Mouse (Mus musculus) heart, postnatal 0 days (tissue): Measurements from ENCODE around the gene Klb. TPM values are rescaled to one million over a fixed set of nuclear protein-coding genes. Genes with fewer than 3 reads are reported as not detected.

Experiments
- ATAC-seq: fragments of 200-750 bp; cut with Nextera tagmentation; 2 replicates; pipeline ENCODE4 v1.8.0; 2017; ENCODE audit warnings: low read depth, moderate number of reproducible peaks, moderate library complexity; ENCODE audit not compliant: insufficient read depth
- DNase-seq: peaks from one replicate; pipeline ENCODE4 v3.0.0-alpha.2; 2016; ENCODE audit warnings: low spot score
- H3K27ac ChIP-seq: fragments of 300-500 bp; sonication (generic); 2 replicates; pipeline ENCODE4 v1.5.1; 2014; ENCODE audit warnings: low read depth, mild to moderate bottlenecking
- H3K27me3 ChIP-seq: fragments of 300-500 bp; sonication (generic); 2 replicates; pipeline ENCODE4 v1.6.1; 2014; ENCODE audit warnings: low read length, mixed read lengths; ENCODE audit not compliant: control insufficient read depth, insufficient read depth
- H3K36me3 ChIP-seq: fragments of 300-500 bp; sonication (generic); replicated peaks from 2 replicates; pipeline ENCODE4 v1.6.1; 2014; ENCODE audit warnings: low read length, mixed read lengths; ENCODE audit not compliant: control insufficient read depth, insufficient read depth
- H3K4me1 ChIP-seq: fragments of 300-500 bp; sonication (generic); 2 replicates; pipeline ENCODE4 v1.6.1; 2014; ENCODE audit warnings: antibody characterized with exemption; ENCODE audit not compliant: control insufficient read depth, insufficient read depth
- H3K4me2 ChIP-seq: fragments of 300-500 bp; sonication (generic); 2 replicates; pipeline ENCODE4 v1.6.1; 2014; ENCODE audit warnings: low read depth, mild to moderate bottlenecking, low read length, moderate library complexity
- H3K4me3 ChIP-seq: fragments of 300-500 bp; sonication (generic); 2 replicates; pipeline ENCODE4 v1.5.1; 2014; ENCODE audit warnings: low read depth, low read length
- H3K9ac ChIP-seq: fragments of 300-500 bp; sonication (generic); replicated peaks from 2 replicates; pipeline ENCODE4 v1.6.1; 2014; ENCODE audit warnings: low read depth, low read length, mixed read lengths
- H3K9me3 ChIP-seq: fragments of 300-500 bp; sonication (generic); replicated peaks from 2 replicates; pipeline ENCODE4 v1.6.1; 2016; ENCODE audit warnings: low read length; ENCODE audit not compliant: control insufficient read depth
- CTCF ChIP-seq: IDR thresholded peaks from 2 replicates; pipeline ENCODE4 v1.5.1; 2016; ENCODE audit warnings: antibody characterized with exemption, control low read depth, low read depth
- EP300 ChIP-seq: IDR thresholded peaks from 2 replicates; pipeline ENCODE4 v1.6.1; 2016; ENCODE audit warnings: antibody characterized with exemption, low read depth
- WGBS: fragments of 180-500 bp; shearing (Covaris S2); extraction: QIAGEN DNeasy Blood & Tissue Kit; methylation state at CpG from one replicate; pipeline ENCODE4 v1.1.7; 2014; 5-methylcytosine and 5-hydroxymethylcytosine counted together
- polyA plus RNA-seq: library from polyadenylated mRNA; unstranded; fragments of >200 nt; fragmentation: Nextera tagmentation; extraction: Ambion mirVana; gene quantifications from 2 replicates; pipeline ENCODE4 v1.2.1, GENCODE M21; 2015
- total RNA-seq: library from RNA; depleted of rRNA; stranded (reverse); fragments of >200 nt; gene quantifications from 2 replicates; pipeline ENCODE4 v1.2.3, GENCODE M21; 2014; ENCODE audit warnings: low replicate concordance

The Klb gene
- total and polyA plus RNA-seq, 2 experiments from 2014 or later = not detected

GRCm38 (mm10) chr5:65319176-65319575, 28.9 kb upstream of the Klb start:
- Histone ChIP-seq H3K9me3 (no peaks in the 10 kb centered on the region), H3K9ac (no peak overlapping the region), H3K36me3 (peaks cover 38% of the 10 kb centered on the region), H3K4me3 (no peak overlapping the region), H3K4me2 (no peak overlapping the region), H3K27ac (no peak overlapping the region), H3K4me1 (no peaks in the 10 kb centered on the region), H3K27me3 (no peaks in the 10 kb centered on the region)
- TF ChIP-seq EP300 (no peak), CTCF (no peak)
- DNase-seq (no peak), ATAC-seq (no peak)
- 82% methylated on average over 9 of the region's 9 CpGs for WGBS

- TF ChIP-seq EP300 (no peak), CTCF (no peak)
- H3K9ac ChIP-seq = no peak overlapping the region
- no peaks in the 10 kb centered on the region for H3K9me3 ChIP-seq
- H3K27ac ChIP-seq = no peak overlapping the region
- H3K4me3 ChIP-seq = no peak overlapping the region
- peaks cover 20% of the 10 kb centered on the region for H3K36me3 ChIP-seq
- DNase-seq (no peak), ATAC-seq (no peak)
- H3K4me2 ChIP-seq = no peak overlapping the region
- 72% methylated on average over 10 of the region's 10 CpGs for WGBS
- peaks cover 8% of the 10 kb centered on the region; the same call in 1 of the 2 replicates for H3K4me1 ChIP-seq
- no peaks in the 10 kb centered on the region for H3K27me3 ChIP-seq
Measured at GRCm38 (mm10) chr5:65322165-65322564, 25.9 kb upstream of the Klb start.

- WGBS = 84% methylated on average over 3 of the region's 3 CpGs
Measured at GRCm38 (mm10) chr5:65324271-65324670, 23.8 kb upstream of the Klb start.

GRCm38 (mm10) chr5:65324758-65325355, 23.3 kb upstream of the Klb start:
- no peaks in the 10 kb centered on the region for H3K36me3 ChIP-seq
- peaks cover 8% of the 10 kb centered on the region; the same call in 1 of the 2 replicates for H3K4me1 ChIP-seq
- no peak overlapping the region for H3K4me2 ChIP-seq
- H3K27ac ChIP-seq = no peak overlapping the region
- no peaks in the 10 kb centered on the region for H3K9me3 ChIP-seq
- no peaks in the 10 kb centered on the region for H3K27me3 ChIP-seq
- no peak for ATAC-seq
- no peak for TF ChIP-seq CTCF
- no peak for TF ChIP-seq EP300
- WGBS = 84% methylated on average over 3 of the region's 3 CpGs
- no peak overlapping the region for H3K4me3 ChIP-seq
- no peak overlapping the region for H3K9ac ChIP-seq
- no peak for DNase-seq

More at GRCm38 (mm10) chr5:65324271-65324670, 23.8 kb upstream of the Klb start:
- TF ChIP-seq EP300 = no peak
- no peak for TF ChIP-seq CTCF
- H3K4me3 ChIP-seq = no peak overlapping the region
- H3K27ac ChIP-seq = no peak overlapping the region
- ATAC-seq (no peak), DNase-seq (no peak)
- H3K9me3 ChIP-seq = no peaks in the 10 kb centered on the region
- no peak overlapping the region for H3K9ac ChIP-seq
- no peak overlapping the region for H3K4me2 ChIP-seq
- peaks cover 8% of the 10 kb centered on the region; the same call in 1 of the 2 replicates for H3K4me1 ChIP-seq
- H3K36me3 ChIP-seq = peaks cover under 1% of the 10 kb centered on the region; the same call in 1 of the 2 replicates
- no peaks in the 10 kb centered on the region for H3K27me3 ChIP-seq

GRCm38 (mm10) chr5:65326212-65326611, 21.9 kb upstream of the Klb start:
- 0 out of 2 replicates have a peak, but pooled peaks cover 3% of the 10 kb centered on the region for H3K36me3 ChIP-seq
- H3K4me2 ChIP-seq = peak overlapping the region; percentile 58
- 5% methylated on average over 5 of the region's 5 CpGs for WGBS
- H3K4me3 ChIP-seq = peak overlapping the region; percentile 24
- peak; percentile 57 for ATAC-seq
- H3K27me3 ChIP-seq = no peaks in the 10 kb centered on the region
- H3K9me3 ChIP-seq = no peaks in the 10 kb centered on the region
- TF ChIP-seq EP300 (no peak), CTCF (no peak)
- H3K9ac ChIP-seq = peak overlapping the region; percentile 58
- H3K27ac ChIP-seq = peak overlapping the region; percentile 90
- peak; percentile 27 for DNase-seq
- peaks cover 8% of the 10 kb centered on the region; the same call in 1 of the 2 replicates for H3K4me1 ChIP-seq

GRCm38 (mm10) chr5:65329971-65330370, 18.1 kb upstream of the Klb start:
- DNase-seq = no peak
- no peaks in the 10 kb centered on the region for H3K27me3 ChIP-seq
- H3K36me3 ChIP-seq = 0 out of 2 replicates have a peak, but pooled peaks cover 6% of the 10 kb centered on the region
- H3K27ac ChIP-seq = no peak overlapping the region
- H3K9ac ChIP-seq = no peak overlapping the region
- WGBS = 77% methylated on average over 3 of the region's 3 CpGs
- H3K4me2 ChIP-seq = no peak overlapping the region
- H3K4me3 ChIP-seq = no peak overlapping the region
- TF ChIP-seq EP300 = no peak
- no peak for TF ChIP-seq CTCF
- H3K4me1 ChIP-seq = peaks cover 14% of the 10 kb centered on the region; the same call in 1 of the 2 replicates
- ATAC-seq = no peak
- no peaks in the 10 kb centered on the region for H3K9me3 ChIP-seq
